Mouse (Mus musculus) T-helper 1 cell (primary cell): Measurements from ENCODE around the gene P3h3.
"Not testable (repeated sequence)": the region's sequence is repeated elsewhere in the genome, so short reads cannot be mapped to it uniquely, and the experiment has no call there.

ENCODE experiments used
- in situ Hi-C: fragments of 300-600 bp; cut with MboI, MseI; formaldehyde crosslinking; loops from one replicate; pipeline ENCODE4 v1.15.1; 2025; ENCODE audit warnings: high pct_unique_total_duplicates

P3h3 gene

DNA sequence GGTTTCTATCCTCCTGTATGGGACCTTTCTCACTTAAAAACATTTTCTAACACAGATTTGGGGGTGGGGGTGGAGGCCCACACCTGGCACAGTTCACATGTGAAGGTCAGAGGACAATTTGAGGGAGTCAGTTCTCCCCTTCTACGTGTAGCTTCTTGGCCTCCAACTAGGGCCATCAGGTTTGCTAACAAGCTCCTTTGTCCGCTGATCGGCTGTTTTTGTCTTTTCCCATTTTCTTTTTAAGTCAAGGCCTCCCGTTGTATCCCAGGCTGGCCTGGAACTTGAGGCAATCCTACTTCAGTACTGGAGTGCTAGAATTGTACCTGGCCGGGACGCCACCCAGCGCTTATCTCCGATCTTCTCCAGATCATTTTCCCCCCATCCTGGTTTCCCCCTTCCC, 25.9 kb downstream of the P3h3 start:
- in situ Hi-C loops: no loop called here

DNA sequence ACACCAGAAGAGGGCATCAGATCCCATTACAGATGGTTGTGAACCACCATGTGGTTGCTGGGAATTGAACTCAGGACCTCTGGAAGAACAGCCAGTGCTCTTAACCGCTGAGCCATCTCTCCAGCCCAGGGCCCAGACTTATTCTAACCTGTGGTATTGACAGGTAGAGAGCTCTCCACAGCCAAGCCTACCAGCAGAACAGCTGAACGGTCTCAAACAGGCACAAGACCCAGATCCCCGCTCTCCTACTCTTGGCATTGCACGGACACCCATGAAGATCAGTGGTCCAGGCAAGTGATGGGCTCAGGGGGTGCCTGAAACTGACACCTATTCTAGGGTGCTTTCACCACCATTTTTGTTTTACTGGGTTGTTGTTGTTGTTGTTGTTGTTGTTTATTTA, 26.4 kb downstream of the P3h3 start:
- in situ Hi-C loops: not testable (repeated sequence)

- in situ Hi-C loops: no loop called here
Measured at GRCm38 (mm10) chr6:124829799-124830700, 27.5 kb downstream of the P3h3 start.

DNA sequence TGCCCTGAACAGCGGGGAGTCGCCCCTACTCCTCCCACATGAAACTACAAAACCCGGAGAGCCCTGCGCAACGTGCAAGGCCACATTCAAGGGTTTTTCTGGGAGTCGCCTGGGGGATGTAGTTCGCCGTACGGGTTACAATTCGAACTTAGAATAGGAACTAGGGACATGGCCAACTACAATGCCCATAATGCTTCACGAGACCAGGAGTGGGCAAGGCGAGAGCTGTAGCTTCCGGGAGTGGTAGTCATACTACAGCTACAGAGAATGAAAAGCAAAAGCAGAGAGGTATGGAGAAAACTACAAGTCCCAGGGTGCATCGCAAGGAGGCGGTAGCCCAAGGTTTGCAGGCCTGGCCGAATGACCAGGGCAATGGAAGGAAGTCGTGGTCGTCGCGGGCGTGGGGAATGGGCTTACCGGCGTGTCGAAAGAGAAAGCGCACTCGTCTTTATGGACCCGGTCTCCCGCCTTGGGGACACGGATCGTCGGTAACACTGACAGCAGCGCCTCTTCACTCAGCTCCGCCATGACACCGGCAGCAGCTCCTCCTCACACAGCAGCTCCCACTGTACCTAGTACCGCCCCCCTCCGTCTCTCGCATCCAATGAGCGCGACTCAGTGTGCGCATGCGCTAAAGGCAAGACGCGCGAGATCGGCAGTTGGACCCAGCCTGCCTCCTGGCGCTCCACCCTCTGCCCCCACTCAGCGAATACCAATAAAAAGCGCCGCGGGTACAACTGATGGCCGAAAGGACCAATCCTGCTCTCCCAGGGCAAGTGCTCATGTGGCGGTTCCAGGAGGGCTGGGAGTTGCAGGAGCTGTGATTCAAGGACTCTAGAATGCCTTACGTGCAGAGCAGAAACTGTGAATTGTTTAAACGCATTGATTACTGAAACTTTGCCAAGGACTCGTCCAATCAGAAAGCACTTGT, 28.4 kb downstream of the P3h3 start, which contains the start of the genes Usp5 and Cdca3:
Usp5 (minus strand) TSS at position 617 of the 931 bp plus-strand sequence.
Cdca3 (plus strand) TSS at position 680 of the 931 bp plus-strand sequence.
- in situ Hi-C loops: no loop called here

- in situ Hi-C loops: no loop called here
Measured at GRCm38 (mm10) chr6:124828101-124828592, 29.4 kb downstream of the P3h3 start.

DNA sequence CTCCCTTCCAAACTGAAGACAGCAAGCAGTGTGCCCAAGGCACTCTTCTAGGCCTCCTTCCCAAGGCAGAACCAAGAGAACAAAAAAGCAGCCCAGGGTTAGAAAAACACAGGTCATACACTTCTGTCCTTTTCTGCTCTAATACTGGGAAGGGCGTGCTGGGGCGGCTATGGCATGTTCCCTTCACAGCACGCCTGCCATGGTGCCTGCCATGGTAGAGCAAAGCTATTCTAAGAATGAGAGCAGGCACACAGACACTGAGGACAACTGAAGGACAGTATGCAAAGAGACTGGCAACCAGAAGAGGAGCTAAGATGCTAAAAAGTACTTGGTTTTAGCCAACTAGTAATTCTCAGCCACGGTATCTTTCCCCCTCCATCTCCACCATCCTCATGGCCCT, 35.5 kb downstream of the P3h3 start:
- in situ Hi-C loops: no loop called here

DNA sequence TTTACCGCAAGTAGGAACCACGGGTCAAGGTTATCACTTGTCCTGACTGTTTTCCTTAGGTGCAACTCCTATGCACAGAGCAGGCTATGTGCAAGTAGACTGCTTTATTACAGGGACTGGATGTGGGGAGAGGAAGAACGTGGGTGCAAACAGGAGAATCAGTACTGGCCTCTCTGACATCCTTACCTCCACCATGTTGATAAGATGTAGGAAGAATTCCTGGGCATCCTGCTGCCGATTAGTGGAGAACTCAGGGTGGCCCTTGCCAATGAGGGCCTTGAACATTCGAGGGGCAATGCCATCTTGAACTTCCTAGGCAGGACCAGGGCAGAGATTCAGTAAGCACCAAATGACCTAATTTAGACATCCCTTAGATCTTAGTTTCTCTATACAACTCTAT, 36.7 kb downstream of the P3h3 start:
- in situ Hi-C loops: no loop called here

GRCm38 (mm10) chr6:124817971-124818370, 39.6 kb downstream of the P3h3 start:
- in situ Hi-C loops: no loop called here

GRCm38 (mm10) chr6:124817563-124817962, 40.0 kb downstream of the P3h3 start:
- in situ Hi-C loops: no loop called here

DNA sequence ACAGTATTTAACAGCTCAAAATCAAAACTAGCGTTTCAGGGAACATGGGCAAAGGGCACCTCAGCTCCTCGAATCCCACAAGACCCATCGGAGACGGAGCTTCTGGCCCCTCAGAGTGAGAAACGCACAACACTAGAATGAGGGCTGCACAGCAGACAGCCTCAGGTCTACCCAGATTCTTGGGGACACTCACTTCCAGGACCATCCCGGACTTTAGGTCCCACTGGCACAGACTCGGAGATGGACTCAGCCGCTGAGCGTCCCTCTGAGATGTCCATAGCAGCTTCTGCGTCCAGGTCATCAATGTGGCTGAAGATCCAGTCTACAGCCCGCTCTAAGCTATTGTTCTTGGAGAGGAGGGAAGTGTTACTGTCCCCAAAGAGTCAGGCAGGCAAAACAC, 40.4 kb downstream of the P3h3 start:
- in situ Hi-C loops: no loop called here

DNA sequence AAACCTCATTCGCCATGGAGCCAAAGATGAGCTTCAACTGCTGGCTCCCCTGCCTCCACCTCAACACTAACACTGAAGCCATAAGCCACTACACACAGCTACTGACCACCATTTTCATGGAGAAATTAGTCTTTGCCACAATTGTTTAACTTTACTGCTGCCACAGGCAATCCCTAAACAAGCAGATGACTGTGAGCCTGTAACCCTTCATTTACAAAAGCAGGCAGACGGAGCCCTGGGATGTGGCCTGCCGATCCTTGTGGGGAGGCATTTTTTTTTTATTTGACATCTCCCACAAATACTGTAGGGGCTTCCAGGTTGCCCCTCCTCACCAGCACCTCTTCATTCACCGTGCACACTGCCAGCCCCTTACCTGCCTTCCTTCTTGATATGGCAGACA, 40.9 kb downstream of the P3h3 start:
- in situ Hi-C loops: no loop called here

- in situ Hi-C loops: no loop called here
Measured at GRCm38 (mm10) chr6:124814858-124815774, 42.4 kb downstream of the P3h3 start.

DNA sequence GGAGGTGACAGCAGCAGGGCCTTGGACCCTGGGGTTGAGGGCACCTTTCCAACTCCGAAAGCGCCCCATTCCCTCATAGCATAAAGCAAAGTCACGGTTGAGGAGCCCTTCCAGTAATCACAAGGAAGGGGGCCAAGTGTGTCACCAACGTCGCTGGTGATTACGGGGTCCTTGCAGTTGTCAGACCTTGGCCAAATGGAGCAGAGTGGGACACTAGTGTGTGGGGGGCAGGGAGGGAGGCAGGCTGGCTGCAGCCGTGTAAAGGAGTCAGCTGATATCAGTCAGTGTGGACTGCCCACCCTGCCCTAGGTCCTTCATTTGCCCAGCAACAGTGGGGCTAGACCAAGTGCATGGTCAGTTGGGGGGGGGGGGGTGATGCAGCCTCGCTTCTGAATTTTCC, 43.1 kb downstream of the P3h3 start:
- in situ Hi-C loops: no loop called here

GRCm38 (mm10) chr6:124813933-124814332, 43.6 kb downstream of the P3h3 start, which contains the start of gene Tpi1:
Gene Tpi1, minus strand, starts transcription at chr6:124814296.
- in situ Hi-C loops: no loop called here

GRCm38 (mm10) chr6:124813496-124813895, 44.1 kb downstream of the P3h3 start:
- in situ Hi-C loops: no loop called here

DNA sequence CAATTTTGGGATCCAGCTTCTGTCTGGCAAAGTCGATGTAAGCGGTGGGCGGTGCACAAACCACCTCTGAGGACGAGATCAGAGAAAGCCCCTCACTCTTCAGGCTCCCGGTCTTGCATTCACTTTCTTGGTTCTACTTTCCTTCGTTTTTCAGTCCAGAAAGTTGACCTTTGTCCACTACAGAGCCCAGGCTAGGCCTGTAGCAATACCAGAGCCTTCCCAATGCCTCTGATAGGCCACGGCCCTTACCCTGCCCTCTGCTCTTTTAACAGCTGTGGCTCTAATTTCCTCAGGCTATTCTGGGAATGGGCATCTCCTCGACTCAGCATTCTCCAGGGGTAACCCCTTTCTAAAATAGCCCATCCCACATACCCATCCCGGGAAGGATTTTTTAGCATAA, 44.7 kb downstream of the P3h3 start:
- in situ Hi-C loops: no loop called here

- in situ Hi-C loops: no loop called here
Measured at GRCm38 (mm10) chr6:124811701-124812560, 45.6 kb downstream of the P3h3 start.

- in situ Hi-C loops: no loop called here
Measured at GRCm38 (mm10) chr6:124811403-124811665, 46.2 kb downstream of the P3h3 start.

DNA sequence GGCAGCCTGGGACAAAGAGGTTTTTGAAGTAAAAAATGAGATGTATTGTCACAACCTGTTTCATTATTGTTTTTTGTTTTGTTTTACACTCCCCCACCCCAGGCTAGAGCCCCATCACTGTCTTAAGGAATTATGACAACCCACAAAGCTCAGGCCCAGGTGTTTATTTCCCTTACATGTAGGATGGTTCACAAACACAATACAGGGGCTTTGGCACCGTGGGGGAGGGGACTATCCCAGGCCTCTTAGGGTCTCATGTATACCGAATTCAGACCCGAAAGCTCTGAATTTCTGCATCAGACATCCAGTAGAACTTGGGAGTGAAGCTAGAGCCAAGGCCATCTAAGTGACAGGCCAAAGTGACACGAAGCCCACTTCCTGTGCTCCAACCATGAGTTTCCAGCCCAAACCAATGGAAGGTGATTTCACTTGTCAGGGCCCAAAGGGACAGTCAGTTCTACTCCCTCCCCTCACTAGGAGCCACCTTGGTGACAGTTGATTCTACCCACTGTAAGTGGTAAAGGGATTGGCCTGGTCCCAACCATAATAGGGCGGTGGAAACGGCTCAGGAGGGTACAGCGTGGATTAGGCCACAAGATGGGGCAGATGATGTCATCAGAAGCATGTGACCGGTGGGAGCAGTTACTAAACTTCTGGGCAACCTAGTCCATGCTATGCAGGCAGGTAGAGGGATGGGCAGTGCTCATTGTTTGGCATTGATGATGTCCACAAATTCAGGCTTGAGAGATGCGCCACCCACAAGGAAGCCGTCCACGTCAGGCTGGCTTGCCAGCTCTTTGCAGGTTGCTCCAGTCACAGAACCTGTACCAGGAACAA, 46.8 kb downstream of the P3h3 start:
- in situ Hi-C loops: not testable (repeated sequence)
